Mouse (Mus musculus): Measurements from ENCODE around the gene Cbr1. TPM values are rescaled to one million over a fixed set of nuclear protein-coding genes. Genes with fewer than 3 reads are reported as not detected.

Cbr1 gene
- polyA plus RNA-seq (2014; fragmentation: Illumina TruSeq; extraction: RNeasy Lipid Tissue Mini Kit (QIAGEN cat#74804); ENCODE audit: low read depth, low replicate concordance), result 34.1 TPM

DNA sequence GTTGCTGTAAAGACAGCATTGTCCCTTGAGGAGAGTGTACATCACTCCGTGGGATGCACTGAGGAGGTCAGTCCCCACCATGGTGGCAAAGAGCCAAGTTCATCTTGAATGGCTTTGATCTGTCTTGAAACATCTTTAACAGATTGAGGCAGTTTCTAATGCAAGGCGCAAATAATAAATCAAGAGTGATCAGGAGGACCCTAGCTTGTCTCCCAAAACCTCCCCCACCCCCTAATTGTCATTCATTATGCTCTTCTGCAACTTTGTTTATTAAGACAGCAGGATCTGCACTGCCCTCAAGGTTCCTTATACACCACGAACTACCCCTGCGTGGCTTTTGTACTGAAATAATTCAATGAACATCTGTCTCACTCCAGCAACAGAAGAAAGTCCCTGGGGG, at the start of gene Cbr1:
TSS of gene Cbr1 (plus strand) at position 301 of the 400 bp plus-strand sequence.

DNA sequence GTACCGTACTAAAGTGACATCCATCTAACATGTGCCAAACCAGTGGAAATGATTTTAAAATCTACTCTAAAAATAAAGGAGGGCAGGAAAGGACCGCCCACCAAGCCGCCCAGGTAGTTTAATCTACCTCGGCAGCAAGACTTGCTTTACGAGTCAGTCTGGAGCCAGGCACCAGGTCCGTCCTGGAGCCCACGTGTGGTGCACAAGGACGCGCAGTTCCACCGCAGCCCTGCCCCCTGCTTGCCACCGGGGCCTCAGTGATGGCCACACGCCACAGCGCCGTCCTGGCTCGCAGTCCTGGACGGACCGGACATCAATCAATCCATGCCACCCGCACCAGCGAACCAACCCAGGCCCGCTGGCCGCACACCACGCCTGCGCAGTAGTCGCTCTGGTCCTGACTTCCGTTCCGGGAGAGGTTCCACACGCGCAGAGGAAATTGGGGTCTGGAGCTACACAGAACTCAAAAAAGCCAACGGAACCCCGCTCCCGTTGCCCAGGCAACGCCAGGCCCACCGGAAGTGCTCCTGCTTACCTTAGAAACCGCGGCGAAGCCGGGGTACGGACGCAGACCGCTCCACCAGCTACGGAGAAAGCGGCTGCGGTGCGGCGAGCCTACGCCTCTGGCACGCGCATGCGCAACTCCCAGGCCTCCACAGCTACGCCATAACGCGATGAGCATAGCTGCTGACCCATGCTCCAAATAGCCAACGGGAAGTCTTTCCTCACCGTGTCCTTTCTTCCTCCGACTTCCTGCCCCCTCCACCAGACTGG, 2.0 kb upstream of the Cbr1 start, which contains the start of gene Setd4:
TSS of gene Setd4 (minus strand) at position 625 of the 774 bp plus-strand sequence.

DNA sequence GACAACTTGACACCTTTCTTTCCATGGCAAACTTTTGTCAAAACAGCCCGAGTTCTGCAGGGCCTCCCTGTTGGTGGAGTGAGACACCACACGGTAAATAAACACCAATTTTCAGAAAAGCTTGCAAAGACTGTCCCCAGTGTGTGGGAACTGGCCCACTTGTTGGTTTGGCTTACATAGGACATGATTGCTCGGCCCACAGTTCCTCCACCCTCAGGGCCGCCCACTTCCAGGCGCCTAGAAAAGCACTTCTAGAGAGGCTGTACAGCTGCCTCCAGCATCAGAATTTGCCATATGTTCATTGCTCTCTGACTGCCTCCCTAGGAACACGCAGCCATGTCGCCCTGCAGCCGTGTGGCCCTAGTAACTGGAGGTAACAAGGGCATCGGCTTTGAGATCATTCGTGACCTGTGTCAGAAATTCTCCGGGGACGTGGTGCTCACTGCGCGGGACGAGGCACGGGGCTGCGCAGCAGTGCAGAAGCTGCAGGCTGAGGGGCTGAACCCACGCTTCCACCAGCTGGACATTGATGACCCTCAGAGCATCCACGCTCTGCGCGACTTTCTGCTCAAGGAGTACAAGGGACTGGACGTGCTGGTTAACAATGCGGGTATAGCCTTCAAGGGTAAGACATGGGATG, 22.2 kb downstream of the Cbr1 start, which contains the start of gene Gm5678:
TSS of gene Gm5678 (plus strand) at position 337 of the 640 bp plus-strand sequence.

Other genes with a start within 250 kb of the Cbr1 start
- 1.4 TPM for gene Setd4, start 1.8 kb upstream of the Cbr1 start, polyA plus RNA-seq (2014; fragmentation: Illumina TruSeq; extraction: RNeasy Lipid Tissue Mini Kit (QIAGEN cat#74804); ENCODE audit: low read depth, low replicate concordance)
- gene Gm5678, start 22.2 kb downstream of the Cbr1 start, polyA plus RNA-seq (2014; fragmentation: Illumina TruSeq; extraction: RNeasy Lipid Tissue Mini Kit (QIAGEN cat#74804); ENCODE audit: low read depth, low replicate concordance), result not detected
- gene Cbr3, start 77.4 kb downstream of the Cbr1 start, polyA plus RNA-seq (2014; fragmentation: Illumina TruSeq; extraction: RNeasy Lipid Tissue Mini Kit (QIAGEN cat#74804); ENCODE audit: low read depth, low replicate concordance), result not detected
- gene Dop1b, start 106.1 kb downstream of the Cbr1 start, polyA plus RNA-seq (2014; fragmentation: Illumina TruSeq; extraction: RNeasy Lipid Tissue Mini Kit (QIAGEN cat#74804); ENCODE audit: low read depth, low replicate concordance), result 7.6 TPM
- gene Morc3, start 226.3 kb downstream of the Cbr1 start, polyA plus RNA-seq (2014; fragmentation: Illumina TruSeq; extraction: RNeasy Lipid Tissue Mini Kit (QIAGEN cat#74804); ENCODE audit: low read depth, low replicate concordance), result 26.9 TPM